Mouse (Mus musculus): ENCODE results near the gene Ubqln4. TPM values are rescaled to one million over a fixed set of nuclear protein-coding genes. Genes with fewer than 3 reads are reported as not detected.
A peak's percentile ranks its signal among the peaks of the same experiment; 100 is the strongest.

Ubqln4 gene
- total RNA-seq, 2 experiments from 2014 or later: 78.2 to 90.2 TPM

- peak overlapping the region; percentile 85 for H3K27ac ChIP-seq
- intact Hi-C loops (cut with DNase I): no loop called here
- DNase-seq: no peak
- peak overlapping the region; percentile 86 for H3K4me3 ChIP-seq
- TF ChIP-seq CTCF (IDR thresholded peaks at IDR 0.05): no peak
Measured at GRCm38 (mm10) chr3:88537146-88537545, 16.4 kb upstream of the Ubqln4 start.

- TF ChIP-seq CTCF (IDR thresholded peaks at IDR 0.05): no peak
- intact Hi-C loops (cut with DNase I): no loop called here
- no peak overlapping the region for H3K27ac ChIP-seq
Measured at GRCm38 (mm10) chr3:88538271-88539145, 15.1 kb upstream of the Ubqln4 start.

GRCm38 (mm10) chr3:88539397-88539796, 14.2 kb upstream of the Ubqln4 start:
- TF ChIP-seq CTCF (IDR thresholded peaks at IDR 0.05): no peak
- Histone ChIP-seq H3K27ac (no peak overlapping the region), H3K4me3 (no peak overlapping the region)
- no peak for DNase-seq
- intact Hi-C loops (cut with DNase I): no loop called here

More at GRCm38 (mm10) chr3:88538271-88539145, 15.1 kb upstream of the Ubqln4 start:
- H3K4me3 ChIP-seq: no peak overlapping the region
- DNase-seq: no peak

GRCm38 (mm10) chr3:88540085-88540484, 13.5 kb upstream of the Ubqln4 start:
- no peak for DNase-seq
- no peak for TF ChIP-seq CTCF (IDR thresholded peaks at IDR 0.05)
- no peak overlapping the region for H3K27ac ChIP-seq
- intact Hi-C loops (cut with DNase I): no loop called here
- no peak overlapping the region for H3K4me3 ChIP-seq

- intact Hi-C loops (cut with DNase I): no loop called here
- no peak overlapping the region for H3K4me3 ChIP-seq
Measured at GRCm38 (mm10) chr3:88541622-88542401, 11.7 kb upstream of the Ubqln4 start.

GRCm38 (mm10) chr3:88542486-88542885, 11.1 kb upstream of the Ubqln4 start:
- intact Hi-C loops (cut with DNase I): no loop called here
- Histone ChIP-seq H3K27ac (no peak overlapping the region), H3K4me3 (no peak overlapping the region)
- TF ChIP-seq CTCF (IDR thresholded peaks at IDR 0.05): no peak
- DNase-seq: no peak

More at GRCm38 (mm10) chr3:88541622-88542401, 11.7 kb upstream of the Ubqln4 start:
- no peak overlapping the region for H3K27ac ChIP-seq
- TF ChIP-seq CTCF (IDR thresholded peaks at IDR 0.05): no peak
- no peak for DNase-seq

- no peak for TF ChIP-seq CTCF (IDR thresholded peaks at IDR 0.05)
- no peak overlapping the region for H3K4me3 ChIP-seq
- no peak for DNase-seq
- intact Hi-C loops (cut with DNase I): no loop called here
- no peak overlapping the region for H3K27ac ChIP-seq
Measured at GRCm38 (mm10) chr3:88543174-88543573, 10.4 kb upstream of the Ubqln4 start.

- H3K27ac ChIP-seq: no peak overlapping the region
- intact Hi-C loops (cut with DNase I): no loop called here
- DNase-seq: no peak
- no peak overlapping the region for H3K4me3 ChIP-seq
- no peak for TF ChIP-seq CTCF (IDR thresholded peaks at IDR 0.05)
Measured at GRCm38 (mm10) chr3:88543651-88544410, 9.7 kb upstream of the Ubqln4 start.

GRCm38 (mm10) chr3:88544514-88544913, 9.0 kb upstream of the Ubqln4 start:
- TF ChIP-seq CTCF (IDR thresholded peaks at IDR 0.05): peak; percentile 58
- intact Hi-C loops (cut with DNase I): no loop called here
- no peak overlapping the region for H3K4me3 ChIP-seq
- no peak for DNase-seq
- no peak overlapping the region for H3K27ac ChIP-seq

- Histone ChIP-seq H3K27ac (no peak overlapping the region), H3K4me3 (no peak overlapping the region)
- intact Hi-C loops (cut with DNase I): no loop called here
- DNase-seq: no peak
- TF ChIP-seq CTCF (IDR thresholded peaks at IDR 0.05): no peak
Measured at GRCm38 (mm10) chr3:88544955-88545591, 8.5 kb upstream of the Ubqln4 start.

- TF ChIP-seq CTCF (IDR thresholded peaks at IDR 0.05): no peak
- Histone ChIP-seq H3K27ac (no peak overlapping the region), H3K4me3 (no peak overlapping the region)
- DNase-seq: no peak
- intact Hi-C loops (cut with DNase I): no loop called here
Measured at GRCm38 (mm10) chr3:88546674-88547418, 6.7 kb upstream of the Ubqln4 start.
